Mouse (Mus musculus) cerebellum, adult 9-10 months (tissue): ENCODE measurements around the gene Cep63.

ENCODE experiments used
- DNase-seq: peaks from one replicate; pipeline ENCODE4 v3.0.0; 2022

Gene Cep63

DNA sequence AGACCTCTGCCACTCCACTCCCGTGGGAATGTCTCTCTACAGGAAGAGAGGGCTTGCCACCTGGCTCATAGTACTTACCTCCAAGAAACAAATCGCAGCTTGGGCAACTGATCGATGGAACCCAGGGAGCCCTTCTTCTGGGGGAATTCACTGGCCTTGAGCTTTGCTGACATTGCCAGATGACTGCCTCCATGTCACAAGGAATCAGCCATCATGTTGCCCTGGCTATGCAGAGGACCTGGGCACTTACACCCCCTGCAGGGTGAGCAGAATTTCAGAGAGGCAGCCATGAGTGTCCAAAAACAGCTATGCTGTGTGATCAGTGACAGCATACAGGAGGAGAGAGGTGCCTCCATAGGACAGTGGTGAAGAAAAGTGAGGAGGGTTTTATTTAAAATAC, 72.6 kb downstream of the Cep63 start:
- no peak for DNase-seq

DNA sequence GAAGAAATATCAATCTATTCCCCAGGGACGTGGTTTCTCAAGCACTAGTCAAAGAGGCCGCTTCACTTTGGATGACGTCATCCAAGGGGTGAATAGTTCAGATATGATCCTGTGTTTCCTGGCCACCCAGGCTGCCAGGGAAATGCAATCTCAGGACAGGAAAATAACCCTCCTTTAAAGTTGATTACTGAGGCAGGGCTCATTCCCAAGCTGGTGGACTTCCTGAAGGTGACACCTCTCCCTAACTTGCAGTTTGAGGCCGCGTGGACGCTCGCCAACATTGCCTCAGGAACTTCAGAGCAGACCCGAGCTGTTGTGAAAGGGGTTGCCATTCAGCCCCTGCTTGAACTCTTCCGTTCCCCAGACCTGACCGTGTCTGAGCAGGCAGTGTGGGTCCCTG, 74.6 kb downstream of the Cep63 start:
- no peak for DNase-seq

DNA sequence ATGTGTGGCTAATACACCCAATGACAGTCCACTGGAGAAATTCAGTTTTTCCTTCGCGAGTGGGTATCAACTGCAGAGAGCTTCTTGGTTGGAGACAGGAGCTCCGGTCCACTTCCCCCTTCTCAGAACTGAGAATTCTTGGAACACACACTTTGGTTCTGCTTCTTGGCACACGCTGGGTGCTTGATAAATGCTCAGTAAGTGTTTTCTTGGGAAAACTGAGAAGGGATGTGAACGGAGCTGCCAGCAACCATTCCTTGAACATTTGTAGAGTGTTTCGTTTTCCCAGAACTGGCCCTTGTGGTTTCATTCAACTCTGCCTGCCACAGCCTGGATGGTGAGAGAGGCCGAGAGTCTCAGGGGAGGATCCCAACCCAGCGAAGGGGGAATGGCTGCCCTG, 77.1 kb downstream of the Cep63 start:
- no peak for DNase-seq

DNA sequence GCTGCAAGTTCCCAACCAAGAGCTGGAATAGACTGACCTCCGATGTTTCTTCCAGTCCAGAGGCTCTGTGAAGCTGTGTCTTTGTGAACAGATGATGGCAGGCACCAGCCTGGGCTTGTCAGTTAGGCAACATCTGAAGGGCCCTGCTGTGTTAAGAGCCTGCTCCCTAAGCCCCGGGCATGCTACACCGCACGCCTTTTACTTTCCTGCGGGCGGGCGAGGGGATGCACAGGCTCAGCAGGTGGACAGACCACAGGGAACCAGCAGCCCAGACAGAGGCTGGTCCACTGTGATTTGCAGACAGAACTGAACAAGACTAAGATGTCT, 79.3 kb downstream of the Cep63 start:
- no peak for DNase-seq

GRCm38 (mm10) chr9:102546256-102547027, 79.9 kb downstream of the Cep63 start:
- no peak for DNase-seq

DNA sequence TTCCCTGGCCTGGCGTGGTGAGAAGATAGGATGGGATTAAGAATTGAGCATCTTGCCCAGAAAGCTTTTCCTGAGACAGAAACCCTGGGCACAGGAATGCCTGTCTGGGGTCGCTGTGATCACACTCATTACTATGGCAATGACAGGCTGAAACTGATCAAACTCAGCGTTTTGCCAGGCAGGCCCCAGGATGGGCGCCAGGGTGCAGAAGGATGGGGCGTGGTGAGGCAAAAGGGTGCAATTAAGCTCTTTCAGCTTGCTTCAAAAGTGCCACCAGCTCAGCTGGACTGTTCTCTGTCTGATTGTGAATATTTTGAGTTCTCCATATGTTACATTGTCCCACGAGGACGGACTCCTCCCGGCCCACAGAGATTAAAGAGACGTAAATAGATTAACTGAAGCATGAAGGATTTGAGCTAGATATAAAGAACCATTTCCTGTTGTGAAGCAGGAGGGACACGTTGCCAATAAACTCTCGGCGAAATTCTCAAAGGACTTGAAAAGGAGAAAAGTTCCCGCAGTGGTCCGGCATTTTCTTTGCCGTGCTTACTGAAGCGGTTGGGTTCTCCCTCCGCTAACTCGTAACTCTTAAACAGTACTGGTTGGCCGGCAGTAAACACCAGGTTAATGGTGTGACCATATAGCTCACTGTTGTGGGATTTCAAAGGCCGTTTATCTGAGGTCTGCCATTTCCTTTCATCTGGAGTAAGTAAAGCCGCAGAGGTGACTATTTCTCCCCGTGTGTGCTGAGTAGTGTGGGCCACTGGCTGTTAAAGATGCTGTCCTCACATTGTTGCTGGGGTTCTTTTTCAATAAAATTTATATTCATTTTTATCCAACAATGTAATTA, 80.7 kb downstream of the Cep63 start:
- no peak for DNase-seq

- peak; percentile 83 for DNase-seq
Observed at GRCm38 (mm10) chr9:102544773-102545366, 81.5 kb downstream of the Cep63 start.

DNA sequence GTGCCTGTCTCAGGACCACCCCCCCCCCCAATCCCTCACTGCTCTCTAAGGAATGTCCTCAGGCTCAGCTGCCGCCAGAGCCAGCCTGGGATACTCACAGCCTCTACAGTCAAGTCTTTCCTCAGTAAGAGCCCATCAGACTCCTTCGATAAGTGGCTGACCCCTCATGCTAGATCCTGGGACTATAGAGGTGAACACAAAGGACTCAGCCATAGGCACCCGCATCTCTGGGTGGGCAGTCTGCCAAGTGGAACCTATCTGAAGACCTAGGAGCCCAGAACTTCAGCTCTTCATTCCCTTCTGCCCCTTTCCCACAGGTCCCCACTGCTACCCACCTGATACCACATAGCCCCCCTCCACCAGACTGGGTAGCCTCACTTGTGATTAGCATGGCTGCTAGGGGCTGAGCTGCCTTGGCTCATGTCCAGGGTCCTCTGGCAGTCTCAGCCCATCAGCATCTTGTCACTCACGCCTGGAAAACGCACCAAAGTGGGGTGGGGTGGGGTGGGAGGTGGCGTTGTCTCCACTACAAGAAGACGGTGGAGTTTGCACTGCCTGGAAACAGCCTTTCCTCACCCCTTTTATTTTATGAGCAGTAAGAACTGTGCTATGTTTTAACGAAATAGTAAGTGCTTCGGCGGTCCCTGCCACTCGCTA, 82.1 kb downstream of the Cep63 start:
- peak; percentile 6 for DNase-seq

GRCm38 (mm10) chr9:102543761-102544115, 82.6 kb downstream of the Cep63 start:
- no peak for DNase-seq

DNA sequence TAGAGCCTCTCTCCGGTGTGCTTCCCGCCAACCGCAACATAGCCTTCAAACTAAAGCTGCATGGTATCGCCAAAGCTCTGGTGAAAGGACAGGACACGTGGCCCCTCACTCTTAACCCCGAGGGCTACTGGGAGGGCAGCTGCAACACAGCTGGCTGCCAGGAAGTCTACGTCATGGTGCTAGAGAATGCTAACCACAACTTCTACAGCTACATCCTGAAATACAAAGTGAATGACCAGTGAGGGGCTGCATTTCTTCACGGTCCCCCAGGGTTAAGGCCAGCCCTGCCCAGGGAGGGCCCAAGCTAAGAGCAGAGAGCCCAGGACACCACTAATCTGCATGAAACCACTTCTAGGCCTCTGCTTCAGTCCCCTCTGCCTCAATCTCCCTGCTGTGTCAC, 83.8 kb downstream of the Cep63 start:
- no peak for DNase-seq

DNA sequence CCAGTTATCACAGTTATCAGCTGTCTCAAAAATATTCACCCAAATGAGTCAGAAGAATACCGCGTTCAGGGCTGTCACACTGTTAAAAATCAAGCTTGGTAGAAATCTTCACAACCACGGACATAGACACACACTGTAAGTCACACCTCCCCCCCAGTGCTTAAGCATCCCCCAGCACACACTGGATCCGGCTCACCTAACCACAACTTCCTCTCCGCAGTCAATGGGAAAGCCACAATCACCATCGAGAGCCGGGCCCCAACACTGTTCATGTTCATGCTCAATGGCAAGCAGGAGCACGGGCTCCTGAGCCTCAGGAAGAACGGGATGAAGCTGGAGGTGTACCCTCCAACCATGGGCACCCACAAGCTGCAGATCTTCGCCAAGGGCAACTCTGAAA, 84.7 kb downstream of the Cep63 start:
- DNase-seq, result no peak

GRCm38 (mm10) chr9:102539699-102540098, 86.6 kb downstream of the Cep63 start:
- no peak for DNase-seq

- DNase-seq, result no peak
Observed at GRCm38 (mm10) chr9:102536968-102537367, 89.4 kb downstream of the Cep63 start.
